Mouse (Mus musculus) liver, embryonic 11.5 days (tissue): ENCODE data around the gene Rbfox1. TPM values are rescaled to one million over a fixed set of nuclear protein-coding genes. Genes with fewer than 3 reads are reported as not detected.
A peak's percentile ranks its signal among the peaks of the same experiment; 100 is the strongest.

Experiments
- ATAC-seq: fragments of 200-750 bp; cut with Nextera tagmentation; replicated peaks from 2 replicates; pipeline ENCODE4 v1.8.0; 2017; ENCODE audit warnings: moderate number of reproducible peaks, mild to moderate bottlenecking, moderate TSS enrichment, moderate library complexity; ENCODE audit not compliant: low FRiP score
- DNase-seq: peaks from one replicate; pipeline ENCODE4 v3.0.0-alpha.2; 2017; ENCODE audit warnings: low spot score
- H3K27ac ChIP-seq: fragments of 300-500 bp; sonication (generic); 2 replicates; pipeline ENCODE4 v1.5.1; 2014; ENCODE audit warnings: mild to moderate bottlenecking, low read depth, low read length, control low read depth
- H3K27me3 ChIP-seq: fragments of 300-500 bp; sonication (generic); replicated peaks from 2 replicates; pipeline ENCODE4 v1.6.1; 2014; ENCODE audit warnings: low read length, mixed read lengths; ENCODE audit not compliant: control insufficient read depth, insufficient read depth
- H3K36me3 ChIP-seq: fragments of 300-500 bp; sonication (generic); 2 replicates; pipeline ENCODE4 v1.6.1; 2014; ENCODE audit warnings: mild to moderate bottlenecking, low read length, moderate library complexity, mixed read lengths; ENCODE audit not compliant: control insufficient read depth, insufficient read depth
- H3K4me1 ChIP-seq: fragments of 300-500 bp; sonication (generic); replicated peaks from 2 replicates; pipeline ENCODE4 v1.6.1; 2014; ENCODE audit warnings: low read length, mixed read lengths; ENCODE audit not compliant: control insufficient read depth, insufficient read depth
- H3K4me2 ChIP-seq: fragments of 300-500 bp; sonication (generic); 2 replicates; pipeline ENCODE4 v1.6.1; 2014; ENCODE audit warnings: mild to moderate bottlenecking, control low read depth, moderate library complexity
- H3K4me3 ChIP-seq: fragments of 300-500 bp; sonication (generic); 2 replicates; pipeline ENCODE4 v1.5.1; 2014; ENCODE audit warnings: low read depth, low read length, control low read depth
- H3K9ac ChIP-seq: fragments of 300-500 bp; sonication (generic); 2 replicates; pipeline ENCODE4 v1.6.1; 2014; ENCODE audit warnings: low read depth, low read length, control low read depth
- H3K9me3 ChIP-seq: fragments of 300-500 bp; sonication (generic); 2 replicates; pipeline ENCODE4 v1.6.1; 2016; ENCODE audit warnings: low read length, inconsistent platforms, mixed read lengths; ENCODE audit not compliant: control insufficient read depth
- WGBS: fragments of 180-500 bp; shearing (Covaris S2); extraction: QIAGEN DNeasy Blood & Tissue Kit; methylation state at CpG from one replicate; pipeline ENCODE4 v1.1.7; 2014; 5-methylcytosine and 5-hydroxymethylcytosine counted together
- polyA plus RNA-seq: library from polyadenylated mRNA; unstranded; fragments of >200 nt; fragmentation: Nextera tagmentation; extraction: Ambion mirVana; gene quantifications from 2 replicates; pipeline ENCODE4 v1.2.1, GENCODE M21; 2014

Gene Rbfox1
- polyA plus RNA-seq, 1 experiment from 2014 or later: 1.4 TPM

DNA sequence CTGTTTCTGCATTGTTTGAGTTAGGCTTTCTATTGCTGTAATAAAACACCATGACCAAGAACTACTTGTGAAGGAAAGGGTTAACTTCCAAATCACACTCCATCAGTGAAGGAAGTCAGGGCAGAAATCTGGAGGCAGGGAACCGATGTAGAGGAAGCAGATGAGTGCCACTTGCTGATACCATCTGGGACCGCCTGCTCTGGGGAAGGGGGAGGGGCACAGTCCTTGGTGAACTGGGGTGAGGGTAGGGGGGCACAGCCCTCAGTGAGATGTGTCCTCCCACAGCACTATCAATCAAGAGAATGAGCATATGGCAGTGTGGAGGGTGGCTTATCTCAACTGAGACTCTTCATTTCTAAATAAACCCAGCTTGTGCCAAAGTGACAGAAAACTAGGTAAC, 1108.0 kb downstream of the Rbfox1 start:
- Histone ChIP-seq H3K36me3 (no peaks in the 10 kb centered on the region), H3K27me3 (no peaks in the 10 kb centered on the region), H3K4me3 (no peak overlapping the region), H3K9ac (no peak overlapping the region), H3K4me2 (no peak overlapping the region), H3K9me3 (no peaks in the 10 kb centered on the region), H3K27ac (no peak overlapping the region), H3K4me1 (no peaks in the 10 kb centered on the region)
- no peak for DNase-seq
- ATAC-seq: no peak
- 8% methylated on average over 2 of the region's 2 CpGs for WGBS

GRCm38 (mm10) chr16:6997109-6997508, 1112.0 kb downstream of the Rbfox1 start:
- H3K9ac ChIP-seq: no peak overlapping the region
- H3K4me3 ChIP-seq: no peak overlapping the region
- no peaks in the 10 kb centered on the region for H3K9me3 ChIP-seq
- DNase-seq: no peak
- no peak for ATAC-seq
- H3K36me3 ChIP-seq: no peaks in the 10 kb centered on the region
- WGBS: 60% methylated on average over 4 of the region's 4 CpGs
- no peak overlapping the region for H3K27ac ChIP-seq
- no peaks in the 10 kb centered on the region for H3K4me1 ChIP-seq
- H3K4me2 ChIP-seq: no peak overlapping the region
- no peaks in the 10 kb centered on the region for H3K27me3 ChIP-seq

DNA sequence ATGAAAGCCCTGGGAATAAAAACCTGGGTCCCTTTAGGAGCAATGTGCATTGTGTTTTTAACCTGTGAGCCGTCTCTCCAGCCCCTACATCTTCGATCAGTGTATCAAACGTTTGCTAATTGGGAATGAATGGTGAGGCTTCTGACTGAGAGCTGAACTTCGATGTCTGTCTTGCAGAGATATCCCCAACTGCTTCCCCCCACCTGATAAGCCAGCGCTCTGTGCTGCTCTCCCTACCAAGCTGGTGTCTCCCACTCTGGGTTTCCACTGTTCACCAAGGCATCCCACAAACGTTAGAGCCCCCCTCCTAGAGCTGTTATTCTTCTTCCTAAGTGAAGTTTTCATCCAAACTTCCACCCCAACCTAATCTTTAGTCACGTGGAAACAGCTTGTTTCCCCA, 1112.7 kb downstream of the Rbfox1 start:
- H3K9me3 ChIP-seq: no peaks in the 10 kb centered on the region
- no peak for DNase-seq
- no peak overlapping the region for H3K9ac ChIP-seq
- H3K4me2 ChIP-seq: no peak overlapping the region
- no peaks in the 10 kb centered on the region for H3K36me3 ChIP-seq
- no peaks in the 10 kb centered on the region for H3K4me1 ChIP-seq
- no peaks in the 10 kb centered on the region for H3K27me3 ChIP-seq
- ATAC-seq: peak; percentile 45; the same call in 1 of the 2 replicates
- 33% methylated on average over 7 of the region's 7 CpGs for WGBS
- no peak overlapping the region for H3K27ac ChIP-seq
- H3K4me3 ChIP-seq: no peak overlapping the region

GRCm38 (mm10) chr16:7004565-7004964, 1119.4 kb downstream of the Rbfox1 start:
- DNase-seq (no peak), ATAC-seq (no peak)
- no peak overlapping the region for H3K27ac ChIP-seq
- H3K9ac ChIP-seq: no peak overlapping the region
- H3K9me3 ChIP-seq: no peaks in the 10 kb centered on the region
- H3K4me2 ChIP-seq: no peak overlapping the region
- no peak overlapping the region for H3K4me3 ChIP-seq
- H3K27me3 ChIP-seq: no peaks in the 10 kb centered on the region
- WGBS: 96% methylated on average over 3 of the region's 3 CpGs
- H3K4me1 ChIP-seq: no peaks in the 10 kb centered on the region
- no peaks in the 10 kb centered on the region for H3K36me3 ChIP-seq

- ATAC-seq (no peak), DNase-seq (no peak)
- Histone ChIP-seq H3K4me2 (no peak overlapping the region), H3K9me3 (no peaks in the 10 kb centered on the region), H3K27ac (no peak overlapping the region), H3K27me3 (no peaks in the 10 kb centered on the region), H3K4me3 (no peak overlapping the region), H3K36me3 (no peaks in the 10 kb centered on the region), H3K9ac (no peak overlapping the region), H3K4me1 (no peaks in the 10 kb centered on the region)
- WGBS: 11% methylated on average over 3 of the region's 3 CpGs
Measured at GRCm38 (mm10) chr16:7005478-7005877, 1120.3 kb downstream of the Rbfox1 start.

GRCm38 (mm10) chr16:7017310-7017709, 1132.2 kb downstream of the Rbfox1 start:
- H3K9ac ChIP-seq: no peak overlapping the region
- ATAC-seq: no peak
- no peaks in the 10 kb centered on the region for H3K9me3 ChIP-seq
- H3K4me3 ChIP-seq: no peak overlapping the region
- H3K27ac ChIP-seq: no peak overlapping the region
- DNase-seq: no peak
- no peaks in the 10 kb centered on the region for H3K36me3 ChIP-seq
- H3K27me3 ChIP-seq: no peaks in the 10 kb centered on the region
- WGBS: 79% methylated on average over 7 of the region's 7 CpGs
- no peak overlapping the region for H3K4me2 ChIP-seq
- no peaks in the 10 kb centered on the region for H3K4me1 ChIP-seq

DNA sequence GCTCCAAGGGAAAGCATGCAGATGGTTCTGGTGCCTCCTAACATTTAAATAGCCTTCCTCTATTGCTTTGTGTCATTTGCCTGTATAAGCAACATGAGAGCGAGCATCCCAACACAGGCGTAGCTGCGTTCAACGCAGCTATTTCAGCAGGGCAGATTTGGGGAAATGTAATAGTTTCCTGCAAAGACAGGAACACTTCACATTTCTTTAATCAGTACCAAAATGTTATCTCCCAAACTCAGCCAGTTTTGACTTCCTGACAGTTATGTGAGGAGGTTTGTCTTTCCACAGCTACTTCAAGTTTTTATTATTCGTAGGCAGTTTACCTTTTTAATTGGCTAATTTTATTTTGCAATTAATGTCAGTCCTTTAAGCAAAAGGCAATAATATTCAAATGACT, 1149.1 kb downstream of the Rbfox1 start:
- Histone ChIP-seq H3K36me3 (no peaks in the 10 kb centered on the region), H3K9me3 (no peaks in the 10 kb centered on the region), H3K4me3 (no peak overlapping the region), H3K4me2 (no peak overlapping the region), H3K4me1 (no peaks in the 10 kb centered on the region), H3K27me3 (peaks cover 21% of the 10 kb centered on the region), H3K9ac (no peak overlapping the region), H3K27ac (no peak overlapping the region)
- DNase-seq: no peak
- ATAC-seq: no peak
- WGBS: 29% methylated on average over 5 of the region's 5 CpGs

- no peak overlapping the region for H3K4me2 ChIP-seq
- no peak for DNase-seq
- H3K27me3 ChIP-seq: peaks cover 33% of the 10 kb centered on the region
Measured at GRCm38 (mm10) chr16:7036566-7036965, 1151.4 kb downstream of the Rbfox1 start.

DNA sequence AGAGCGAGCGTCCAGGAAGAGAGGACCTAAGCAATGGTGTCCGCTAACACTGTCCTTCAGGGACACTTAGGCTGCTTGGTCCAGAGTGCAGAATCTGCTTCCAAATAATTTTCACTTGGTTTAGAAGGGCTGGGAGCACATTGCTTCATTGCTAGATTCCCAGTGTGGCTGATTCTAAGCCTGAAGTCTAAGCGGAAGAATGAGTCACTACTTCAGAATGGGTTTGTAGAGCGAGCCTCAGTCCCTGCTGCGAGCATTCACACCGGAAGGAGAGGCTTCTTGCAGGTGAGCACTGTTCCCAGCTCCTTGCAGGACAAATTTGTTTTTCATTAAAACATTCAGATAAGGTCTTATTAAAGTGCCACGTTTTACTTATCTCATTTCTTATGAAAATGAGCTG, 1151.8 kb downstream of the Rbfox1 start:
- H3K27me3 ChIP-seq: peaks cover 33% of the 10 kb centered on the region
- no peak overlapping the region for H3K9ac ChIP-seq
- WGBS: 42% methylated on average over 8 of the region's 8 CpGs
- H3K36me3 ChIP-seq: no peaks in the 10 kb centered on the region
- ATAC-seq: no peak
- no peaks in the 10 kb centered on the region for H3K9me3 ChIP-seq
- no peak overlapping the region for H3K4me3 ChIP-seq
- H3K4me1 ChIP-seq: no peaks in the 10 kb centered on the region
- no peak overlapping the region for H3K27ac ChIP-seq
- no peak for DNase-seq
- no peak overlapping the region for H3K4me2 ChIP-seq

More at GRCm38 (mm10) chr16:7036566-7036965, 1151.4 kb downstream of the Rbfox1 start:
- no peak for ATAC-seq
- no peaks in the 10 kb centered on the region for H3K4me1 ChIP-seq
- H3K36me3 ChIP-seq: no peaks in the 10 kb centered on the region
- WGBS: 76% methylated on average over 3 of the region's 3 CpGs
- H3K9me3 ChIP-seq: no peaks in the 10 kb centered on the region
- H3K9ac ChIP-seq: no peak overlapping the region
- no peak overlapping the region for H3K27ac ChIP-seq
- H3K4me3 ChIP-seq: no peak overlapping the region
